Mouse (Mus musculus) E14TG2a.4 (cell line): ENCODE results near the gene Cygb.

Experiments used
- H3K27me3 ChIP-seq: 2 replicates; pipeline ENCODE4 v1.6.1; 2014; ENCODE audit warnings: low read length, control low read depth; ENCODE audit not compliant: insufficient read depth
- H3K36me3 ChIP-seq: 2 replicates; pipeline ENCODE4 v1.6.1; 2014; ENCODE audit warnings: low read length, control low read depth; ENCODE audit not compliant: insufficient read depth
- H3K4me1 ChIP-seq: replicated peaks from 2 replicates; pipeline ENCODE4 v1.6.1; 2014; ENCODE audit warnings: low read depth, low read length, control low read depth
- H3K4me3 ChIP-seq: replicated peaks from 2 replicates; pipeline ENCODE4 v1.5.1; 2014; ENCODE audit warnings: mild to moderate bottlenecking, low read length
- H3K9me3 ChIP-seq: 2 replicates; pipeline ENCODE4 v1.6.1; 2014; ENCODE audit warnings: low read length, control low read depth
- CTCF ChIP-seq: conservative IDR thresholded peaks from 2 replicates; pipeline ENCODE4 v1.5.1; 2014; ENCODE audit warnings: low read length
- NANOG ChIP-seq: IDR thresholded peaks from 2 replicates; pipeline ENCODE4 v1.6.1; 2014; ENCODE audit warnings: borderline replicate concordance, low read length, mixed read lengths
- POU5F1 ChIP-seq: IDR thresholded peaks from 2 replicates; pipeline ENCODE4 v1.6.1; 2014; ENCODE audit warnings: low read length, borderline replicate concordance

Cygb gene

GRCm38 (mm10) chr11:116653709-116654221 is 348 bp downstream of the Cygb start:
- no peaks in the 10 kb centered on the region for H3K9me3 ChIP-seq
- TF ChIP-seq POU5F1 (no peak), NANOG (no peak), CTCF (no peak)
- no peaks in the 10 kb centered on the region for H3K36me3 ChIP-seq
- H3K4me3 ChIP-seq, result peak overlapping the region; percentile 77
- peaks cover 67% of the 10 kb centered on the region for H3K27me3 ChIP-seq
- H3K4me1 ChIP-seq, result peaks cover 69% of the 10 kb centered on the region

GRCm38 (mm10) chr11:116653234-116653633 is 879 bp downstream of the Cygb start, which contains the start of gene Prcd:
Gene Prcd (plus strand): TSS chr11:116653534.
- Histone ChIP-seq H3K4me1 (peaks cover 70% of the 10 kb centered on the region), H3K4me3 (peak within 1 kb of the TSS; percentile 77)
- no peak for TF ChIP-seq CTCF
- no peak for TF ChIP-seq POU5F1
- TF ChIP-seq NANOG, result no peak

GRCm38 (mm10) chr11:116652330-116653098 is 1.6 kb downstream of the Cygb start:
- Histone ChIP-seq H3K27me3 (peaks cover 73% of the 10 kb centered on the region), H3K36me3 (no peaks in the 10 kb centered on the region), H3K4me3 (peak overlapping the region; percentile 39; the same call in 1 of the 2 replicates), H3K9me3 (no peaks in the 10 kb centered on the region), H3K4me1 (peaks cover 69% of the 10 kb centered on the region)
- TF ChIP-seq NANOG (no peak), POU5F1 (no peak), CTCF (no peak)

More at GRCm38 (mm10) chr11:116653234-116653633, 879 bp downstream of the Cygb start, which contains the start of gene Prcd:
- H3K36me3 ChIP-seq, result no peaks in the 10 kb centered on the region
- H3K27me3 ChIP-seq, result peaks cover 72% of the 10 kb centered on the region
- H3K9me3 ChIP-seq, result no peaks in the 10 kb centered on the region

GRCm38 (mm10) chr11:116651339-116651738 is 2.8 kb downstream of the Cygb start:
- Histone ChIP-seq H3K36me3 (no peaks in the 10 kb centered on the region), H3K4me1 (peaks cover 68% of the 10 kb centered on the region)

GRCm38 (mm10) chr11:116650811-116651210 is 3.3 kb downstream of the Cygb start:
- peaks cover 72% of the 10 kb centered on the region for H3K4me1 ChIP-seq
- no peak overlapping the region for H3K4me3 ChIP-seq
- no peaks in the 10 kb centered on the region for H3K36me3 ChIP-seq
- H3K9me3 ChIP-seq, result no peaks in the 10 kb centered on the region
- H3K27me3 ChIP-seq, result peaks cover 85% of the 10 kb centered on the region
- TF ChIP-seq CTCF (no peak), POU5F1 (no peak), NANOG (no peak)

More at GRCm38 (mm10) chr11:116651339-116651738, 2.8 kb downstream of the Cygb start:
- peaks cover 82% of the 10 kb centered on the region for H3K27me3 ChIP-seq
- no peaks in the 10 kb centered on the region for H3K9me3 ChIP-seq
- TF ChIP-seq NANOG (no peak), POU5F1 (no peak), CTCF (no peak)
- H3K4me3 ChIP-seq, result no peak overlapping the region

GRCm38 (mm10) chr11:116649711-116650337 is 4.3 kb downstream of the Cygb start:
- H3K4me3 ChIP-seq, result no peak overlapping the region
- H3K27me3 ChIP-seq, result peaks cover 82% of the 10 kb centered on the region
- H3K36me3 ChIP-seq, result no peaks in the 10 kb centered on the region
- H3K4me1 ChIP-seq, result peaks cover 78% of the 10 kb centered on the region
- no peaks in the 10 kb centered on the region for H3K9me3 ChIP-seq
- TF ChIP-seq POU5F1, result no peak

GRCm38 (mm10) chr11:116648976-116649375 is 5.1 kb downstream of the Cygb start:
- H3K4me3 ChIP-seq, result no peak overlapping the region
- H3K27me3 ChIP-seq, result peaks cover 80% of the 10 kb centered on the region
- peaks cover 79% of the 10 kb centered on the region for H3K4me1 ChIP-seq
- TF ChIP-seq POU5F1 (no peak), CTCF (no peak), NANOG (no peak)
- H3K9me3 ChIP-seq, result no peaks in the 10 kb centered on the region
- H3K36me3 ChIP-seq, result no peaks in the 10 kb centered on the region

GRCm38 (mm10) chr11:116648213-116648921 is 5.7 kb downstream of the Cygb start:
- Histone ChIP-seq H3K4me1 (peaks cover 84% of the 10 kb centered on the region), H3K36me3 (no peaks in the 10 kb centered on the region), H3K9me3 (no peaks in the 10 kb centered on the region), H3K27me3 (peaks cover 77% of the 10 kb centered on the region), H3K4me3 (no peak overlapping the region)
- TF ChIP-seq NANOG (no peak), CTCF (no peak)
